Mouse (Mus musculus) spleen, adult 2 months (tissue): ENCODE data around the gene Clp1. TPM values are rescaled to one million over a fixed set of nuclear protein-coding genes. Genes with fewer than 3 reads are reported as not detected.

Experiments used
- DNase-seq, 2 experiments: peaks; one replicate each; pipeline versions ENCODE4 v3.0.0 to v3.0.0-alpha.2; 2012 to 2021; ENCODE audit warnings: low spot score in 2 of 2, low read depth in 1 of 2
- H3K27ac ChIP-seq: fragments of 200-500 bp; 2 replicates; pipeline ENCODE4 v1.5.1; 2012; ENCODE audit warnings: low read length, inconsistent platforms; ENCODE audit not compliant: insufficient read depth
- H3K27me3 ChIP-seq: fragments of 200-500 bp; 2 replicates; pipeline ENCODE4 v1.6.1; 2012; ENCODE audit warnings: mild to moderate bottlenecking, moderate library complexity, low read length, inconsistent platforms; ENCODE audit not compliant: control insufficient read depth, insufficient read depth
- H3K36me3 ChIP-seq: fragments of 200-500 bp; 2 replicates; pipeline ENCODE4 v1.6.1; 2012; ENCODE audit warnings: mild to moderate bottlenecking, low read length, inconsistent platforms; ENCODE audit not compliant: control insufficient read depth, insufficient read depth
- H3K4me1 ChIP-seq: fragments of 200-500 bp; 2 replicates; pipeline ENCODE4 v1.6.1; 2011; ENCODE audit warnings: inconsistent platforms; ENCODE audit not compliant: control insufficient read depth, insufficient read depth, insufficient read length
- H3K4me3 ChIP-seq: fragments of 200-500 bp; 2 replicates; pipeline ENCODE4 v1.5.1; 2011; ENCODE audit warnings: mild to moderate bottlenecking, inconsistent platforms; ENCODE audit not compliant: insufficient read depth, insufficient read length; ENCODE audit errors: extremely low read depth
- CTCF ChIP-seq: fragments of 200-500 bp; IDR thresholded peaks from 2 replicates; pipeline ENCODE4 v1.5.1; 2011; ENCODE audit warnings: mild to moderate bottlenecking, inconsistent platforms; ENCODE audit not compliant: insufficient read depth, insufficient read length, insufficient replicate concordance; ENCODE audit errors: extremely low read depth
- POLR2A ChIP-seq: fragments of 200-500 bp; IDR thresholded peaks from 2 replicates; pipeline ENCODE4 v1.6.1; 2011; ENCODE audit warnings: low read depth, low read length, inconsistent platforms
- WGBS: fragments of 180-500 bp; shearing (Covaris S2); methylation state at CpG from one replicate; pipeline ENCODE4 v1.1.7; 2018; 5-methylcytosine and 5-hydroxymethylcytosine counted together
- polyA plus RNA-seq: library from polyadenylated mRNA; depleted of rRNA; stranded (reverse); fragments of >200 nt; gene quantifications from 2 replicates; pipeline ENCODE4 v1.2.3, GENCODE M21; 2012; rRNA removed

Clp1 gene
- polyA plus RNA-seq, 1 experiment, result 12.8 TPM

GRCm38 (mm10) chr2:84677270-84677967, 49.7 kb downstream of the Clp1 start:
- Histone ChIP-seq H3K4me3 (peak overlapping the region; percentile 58), H3K4me1 (no peaks in the 10 kb centered on the region; the same call in 1 of the 2 replicates), H3K27ac (peak overlapping the region; percentile 61), H3K36me3 (peaks cover 12% of the 10 kb centered on the region), H3K27me3 (no peaks in the 10 kb centered on the region)
- 9% methylated on average over 22 of the region's 22 CpGs for WGBS
- no peak for TF ChIP-seq POLR2A
- TF ChIP-seq CTCF, result 0 out of 2 replicates have a peak, but pooled peaks have one; percentile 0
- no peak for DNase-seq

Other genes starting within 250 kb of the Clp1 start
- gene Ctnnd1, start 76.6 kb downstream of the Clp1 start, polyA plus RNA-seq, result 12.3 and 14.7 TPM in 2 replicates
- not detected in 2 replicates for gene Btbd18, start 68.3 kb downstream of the Clp1 start, polyA plus RNA-seq
- 52.6 and 76.8 TPM in 2 replicates for gene Selenoh, start 56.6 kb downstream of the Clp1 start, polyA plus RNA-seq
- gene Gm28635, start 49.3 kb downstream of the Clp1 start, polyA plus RNA-seq, result not detected in 2 replicates
- gene Med19, start 48.9 kb downstream of the Clp1 start, polyA plus RNA-seq, result 4.9 and 5.0 TPM in 2 replicates
- gene Tmx2, start 48.2 kb downstream of the Clp1 start, polyA plus RNA-seq, result 25.3 and 32.3 TPM in 2 replicates
- 24.2 and 27.1 TPM in 2 replicates for gene Zdhhc5, start 12.2 kb downstream of the Clp1 start, polyA plus RNA-seq
- gene Ypel4, start 6.7 kb upstream of the Clp1 start, polyA plus RNA-seq, result 28.2 and 42.6 TPM in 2 replicates
- gene Gm19426, start 16.3 kb upstream of the Clp1 start, polyA plus RNA-seq, result 0.28 and 0.32 TPM in 2 replicates
- 135 and 186 TPM in 2 replicates for gene Serping1, start 48.1 kb upstream of the Clp1 start, polyA plus RNA-seq
- gene Ube2l6, start 71.5 kb upstream of the Clp1 start, polyA plus RNA-seq, result 125 and 250 TPM in 2 replicates
- 0.04 TPM in 1 of 2 replicates, not detected in the other for gene Smtnl1, start 95.3 kb upstream of the Clp1 start, polyA plus RNA-seq
- gene Timm10, start 99.6 kb upstream of the Clp1 start, polyA plus RNA-seq, result 19.0 and 24.4 TPM in 2 replicates
- gene Slc43a1, start 111.5 kb upstream of the Clp1 start, polyA plus RNA-seq, result 59.6 and 70.0 TPM in 2 replicates
- gene Rtn4rl2, start 159.4 kb upstream of the Clp1 start, polyA plus RNA-seq, result 3.0 and 7.3 TPM in 2 replicates
- gene Slc43a3, start 209.2 kb upstream of the Clp1 start, polyA plus RNA-seq, result 45.3 and 51.1 TPM in 2 replicates